Mouse (Mus musculus) embryo, embryonic 9.5 days (tissue): ENCODE results near the gene Rundc1.
"Not testable (repeated sequence)": the region's sequence is repeated elsewhere in the genome, so short reads cannot be mapped to it uniquely, and the experiment has no call there.

Experiments
- DNase-seq: peaks from one replicate; pipeline ENCODE4 v3.0.0-alpha.2; 2017; ENCODE audit errors: extremely low spot score

The Rundc1 gene

DNA sequence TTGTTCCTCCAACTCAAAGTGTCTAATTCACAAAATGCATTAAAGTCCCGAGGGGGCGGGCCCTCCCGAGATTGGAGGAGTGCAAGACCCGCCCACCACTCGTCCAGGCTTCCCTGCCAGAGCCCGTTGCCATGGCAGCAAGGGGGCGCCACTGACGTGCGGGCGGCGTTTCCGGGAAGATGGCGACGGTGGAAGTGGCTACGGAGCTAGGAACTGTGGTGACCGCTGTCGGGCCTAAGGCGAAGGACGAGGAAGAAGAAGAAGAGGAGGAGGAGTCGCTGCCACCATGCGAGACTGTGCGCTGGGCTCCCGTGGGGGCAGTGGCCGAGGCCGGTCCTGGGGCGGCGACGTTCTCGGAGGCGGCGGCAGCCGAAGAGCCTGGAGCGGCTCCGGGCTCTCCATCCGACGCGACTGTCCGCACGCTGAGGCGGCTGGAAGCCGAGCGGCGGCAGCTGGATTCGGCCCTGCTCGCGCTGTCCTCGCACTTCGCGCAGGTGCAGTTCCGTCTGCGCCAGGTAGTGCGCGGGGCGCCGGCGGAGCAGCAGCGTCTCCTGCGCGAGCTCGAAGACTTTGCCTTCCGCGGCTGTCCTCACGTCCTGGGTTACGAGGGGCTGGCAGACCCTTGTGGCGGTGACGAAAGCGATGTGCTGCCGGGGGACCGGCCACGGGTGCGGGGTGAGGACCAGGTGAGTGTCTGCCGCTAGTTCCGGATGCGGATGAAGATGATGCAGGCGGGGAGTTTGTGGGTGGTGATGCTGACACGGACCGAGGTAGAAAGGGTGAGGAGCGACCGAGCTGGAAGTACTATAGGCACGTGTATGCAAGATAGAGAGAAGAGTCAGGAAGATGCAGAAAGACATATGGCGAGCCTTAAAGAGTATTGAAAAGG, at the start of gene Rundc1, which contains the start of gene Ptges3l:
Gene Rundc1 (plus strand): TSS at position 161 of the 889 bp plus-strand sequence.
Gene Ptges3l (minus strand): TSS at position 409 of the 889 bp plus-strand sequence.
- peak; percentile 98 for DNase-seq

DNA sequence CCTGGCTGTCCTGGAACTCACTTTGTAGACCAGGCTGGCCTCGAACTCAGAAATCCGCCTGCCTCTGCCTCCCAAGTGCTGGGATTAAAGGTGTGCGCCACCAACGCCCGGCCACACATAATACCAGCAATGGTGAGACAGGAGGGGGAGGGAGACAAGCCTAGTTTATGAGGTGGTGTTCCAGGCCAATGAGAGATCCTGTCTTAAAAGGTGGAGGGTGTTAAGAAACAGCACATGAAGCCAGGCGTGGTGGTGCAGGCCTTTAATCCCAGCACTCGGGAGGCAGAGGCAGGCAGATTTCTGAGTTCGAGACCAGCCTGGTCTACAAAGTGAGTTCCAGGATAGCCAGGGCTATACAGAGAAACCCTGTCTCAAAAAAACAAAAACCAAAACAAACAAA, 46.7 kb upstream of the Rundc1 start:
- not testable (repeated sequence) for DNase-seq

DNA sequence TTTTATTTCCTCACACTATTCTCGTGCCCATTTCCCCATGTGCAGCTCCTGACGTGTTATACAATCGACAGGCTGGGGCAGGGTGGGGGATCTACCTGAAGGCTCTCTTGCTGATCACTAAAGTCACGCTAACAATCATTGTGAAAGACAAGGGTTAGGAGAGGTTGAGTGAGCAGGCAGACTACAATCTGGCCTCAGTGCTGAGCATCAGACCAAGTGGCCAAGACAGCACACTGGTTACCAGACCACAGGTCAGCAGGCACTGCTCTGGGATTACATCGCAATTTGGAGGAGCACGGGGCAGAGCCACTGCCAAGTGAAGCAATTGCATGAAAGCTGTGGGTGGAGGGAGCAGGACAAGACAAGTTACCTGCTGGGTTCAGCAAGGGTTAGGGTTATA, 46.0 kb upstream of the Rundc1 start:
- DNase-seq, result no peak

DNA sequence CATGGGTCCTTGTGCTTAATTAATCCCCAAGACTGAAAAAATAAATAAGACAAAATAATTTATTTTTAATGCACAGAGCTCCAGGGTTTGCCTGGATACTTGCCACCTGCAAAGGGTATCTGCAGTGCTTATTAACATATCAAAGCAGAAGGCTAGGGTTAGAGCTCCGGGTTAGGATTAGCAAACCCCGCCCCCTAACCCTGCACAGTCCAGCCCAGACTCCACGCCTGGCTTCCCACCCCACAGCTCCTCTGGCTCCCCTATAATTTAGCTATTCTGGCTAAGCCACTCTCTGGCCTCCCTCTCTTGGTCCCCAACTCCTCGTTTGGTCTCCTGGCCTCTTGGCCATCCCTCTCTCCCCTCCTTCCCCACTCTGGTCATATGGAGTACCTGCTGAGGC, 43.1 kb upstream of the Rundc1 start:
- peak; percentile 24 for DNase-seq

DNA sequence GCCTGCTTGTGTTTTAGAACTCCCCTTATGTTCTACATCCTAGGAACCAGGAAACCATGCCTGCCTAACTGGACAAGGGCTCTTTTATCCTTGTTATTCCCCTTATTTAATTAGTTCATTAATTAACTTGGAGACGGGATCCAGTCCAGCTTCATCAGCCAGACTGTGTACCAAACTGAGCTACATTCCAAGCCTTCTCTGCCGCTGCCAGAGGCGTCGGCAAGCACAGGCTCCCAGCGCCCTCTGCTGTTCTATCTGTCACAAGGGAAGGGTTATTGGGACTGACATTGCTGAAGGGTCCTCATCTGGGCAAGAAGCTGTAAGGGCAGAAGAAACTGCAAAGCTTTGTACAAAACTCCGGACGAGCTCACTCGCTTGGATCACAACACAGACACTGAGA, 29.8 kb upstream of the Rundc1 start:
- peak; percentile 74 for DNase-seq

DNA sequence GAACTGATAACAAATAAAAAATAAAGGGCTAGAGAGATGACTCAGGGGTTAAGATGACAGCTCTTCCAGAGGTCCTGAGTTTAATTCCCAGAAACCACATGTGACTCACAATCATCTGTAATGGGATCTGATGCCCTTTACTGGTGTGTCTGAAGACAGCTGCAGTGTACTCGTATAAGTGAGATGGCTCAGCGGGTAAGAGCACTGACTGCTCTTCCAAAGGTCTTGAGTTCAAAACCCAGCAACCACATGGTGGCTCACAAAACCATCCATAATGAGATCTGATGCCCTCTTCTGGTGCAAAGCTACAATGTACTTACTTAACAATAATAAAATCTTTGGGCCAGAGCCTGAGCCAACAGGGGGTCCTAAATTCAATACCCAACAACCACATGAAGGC, 9.6 kb upstream of the Rundc1 start:
- DNase-seq, result no peak

DNA sequence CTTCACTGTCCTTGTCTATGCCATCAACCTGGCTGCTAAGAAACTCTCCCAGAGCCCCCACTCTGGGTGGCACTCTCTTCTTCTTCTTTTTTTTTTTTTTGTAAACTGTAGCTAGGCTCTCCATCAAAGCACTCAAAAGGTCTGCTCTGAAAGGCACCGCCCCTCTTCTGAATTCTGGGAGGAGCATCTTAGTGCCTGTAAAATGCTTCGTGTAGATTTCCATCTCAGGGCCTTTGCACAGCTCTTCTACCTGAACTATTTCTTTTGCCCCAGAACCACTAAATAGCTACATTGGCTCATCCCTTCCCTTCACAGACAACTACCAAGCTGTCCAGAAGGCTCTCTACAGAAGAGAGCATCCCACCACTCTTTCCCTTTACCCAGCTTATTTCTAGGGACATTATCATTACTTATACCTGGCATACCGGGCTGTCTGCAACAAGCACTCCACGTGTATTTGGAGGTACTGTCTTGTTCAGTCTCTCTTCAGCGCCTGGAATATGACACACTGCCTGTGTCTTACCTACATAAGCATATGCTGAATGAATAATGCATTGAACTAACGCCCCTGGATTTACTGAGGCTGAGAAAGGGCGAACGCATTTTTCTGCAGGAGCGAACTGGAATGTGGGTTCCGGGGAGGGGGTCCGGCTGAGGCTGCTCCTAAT, 8.3 kb upstream of the Rundc1 start:
- DNase-seq, result no peak

DNA sequence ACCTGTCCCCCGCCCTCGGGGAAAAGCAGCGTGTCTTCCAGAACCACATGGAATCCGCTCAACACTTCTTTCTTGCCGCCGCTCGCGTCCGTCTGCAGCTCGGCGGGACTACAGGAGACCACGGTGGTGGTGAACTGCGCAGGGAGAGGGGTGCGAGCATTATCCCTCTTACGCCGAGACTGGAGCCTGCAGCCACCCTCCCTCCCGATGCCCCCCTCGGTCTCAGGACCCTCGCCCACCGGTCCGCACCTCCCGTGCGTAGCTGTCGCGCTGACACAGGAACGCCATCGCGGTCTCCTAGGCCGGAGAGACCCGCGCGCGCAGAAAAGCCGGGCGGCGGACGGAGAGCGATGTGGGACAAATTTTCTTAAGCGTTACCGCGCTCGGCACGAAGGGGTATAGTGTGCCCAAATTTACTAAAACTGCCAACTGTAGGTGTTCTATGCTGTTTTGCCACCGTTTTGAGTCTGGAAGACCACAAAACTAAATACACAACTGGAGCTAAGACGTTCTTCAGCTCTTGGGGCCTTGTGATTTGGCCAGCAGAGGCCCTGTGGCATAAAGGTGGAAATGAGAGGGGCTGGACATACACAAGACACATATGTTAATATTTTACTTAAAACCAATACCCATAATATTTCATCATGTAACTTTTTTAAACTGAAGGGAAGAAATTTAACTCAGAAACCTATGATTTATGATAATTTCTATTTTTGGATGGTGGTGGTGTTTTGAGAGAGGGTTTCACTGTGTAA, 7.6 kb upstream of the Rundc1 start, which contains the start of gene Aarsd1:
Gene Aarsd1 (minus strand): TSS at position 515 of the 755 bp plus-strand sequence.
- peak; percentile 89 for DNase-seq

DNA sequence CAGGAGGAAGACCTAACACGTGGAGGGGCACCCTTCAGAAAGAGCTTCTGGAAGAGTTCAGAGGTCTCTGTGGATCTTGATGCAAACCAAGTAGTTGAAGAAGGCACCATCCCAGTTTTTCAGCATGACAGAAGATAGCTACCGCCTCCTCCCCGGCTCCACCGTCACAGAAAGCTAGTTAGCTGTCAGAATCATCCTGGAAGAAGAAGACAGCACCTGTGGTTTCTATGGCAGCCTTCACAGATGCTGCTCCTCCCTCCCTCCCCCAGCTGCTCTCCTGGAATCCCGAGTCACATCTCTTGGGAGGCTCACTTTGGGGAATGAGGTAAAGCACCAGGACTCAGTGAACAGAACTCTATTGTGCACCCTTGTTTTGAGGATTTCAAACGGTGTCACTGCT, 5.9 kb upstream of the Rundc1 start:
- no peak for DNase-seq

DNA sequence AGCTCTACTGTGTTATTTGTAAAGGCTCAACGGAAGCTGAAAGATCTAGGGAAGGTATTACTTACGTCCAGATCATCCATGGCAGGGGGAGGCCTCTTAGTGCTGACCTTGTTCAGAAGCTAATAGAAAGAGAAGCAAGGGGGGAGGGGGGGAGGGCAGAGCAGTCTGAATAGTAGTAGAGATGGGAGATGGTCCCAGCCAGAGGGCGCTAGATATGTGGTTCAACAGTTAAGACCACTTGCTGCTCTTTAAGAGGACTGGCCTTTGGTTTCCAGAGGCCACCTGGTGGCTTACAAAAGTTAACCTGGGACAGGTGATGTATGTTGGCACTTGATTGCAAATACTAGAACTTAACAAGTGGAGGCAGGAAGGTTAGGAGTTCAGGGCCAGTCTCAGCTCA, 5.3 kb upstream of the Rundc1 start:
- no peak for DNase-seq

DNA sequence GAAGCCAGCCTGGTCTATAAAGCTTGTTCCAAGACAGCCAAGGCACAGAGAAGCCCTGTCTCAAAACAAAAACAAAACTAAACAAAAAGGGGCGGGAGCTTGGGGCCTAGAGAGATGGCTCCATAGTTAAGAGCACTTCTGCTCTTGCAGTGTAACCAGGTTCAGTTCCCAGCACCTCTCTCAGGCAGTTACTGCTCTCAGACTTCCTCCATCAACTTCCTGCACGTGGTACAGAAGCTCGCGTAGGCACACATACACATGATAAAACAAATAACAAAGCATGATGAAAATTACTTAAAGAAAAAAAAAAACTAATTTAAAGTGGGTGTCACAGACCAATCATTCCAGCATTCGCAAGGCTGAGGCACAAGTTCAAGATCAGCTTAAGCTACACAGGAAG, 4.7 kb upstream of the Rundc1 start:
- no peak for DNase-seq

DNA sequence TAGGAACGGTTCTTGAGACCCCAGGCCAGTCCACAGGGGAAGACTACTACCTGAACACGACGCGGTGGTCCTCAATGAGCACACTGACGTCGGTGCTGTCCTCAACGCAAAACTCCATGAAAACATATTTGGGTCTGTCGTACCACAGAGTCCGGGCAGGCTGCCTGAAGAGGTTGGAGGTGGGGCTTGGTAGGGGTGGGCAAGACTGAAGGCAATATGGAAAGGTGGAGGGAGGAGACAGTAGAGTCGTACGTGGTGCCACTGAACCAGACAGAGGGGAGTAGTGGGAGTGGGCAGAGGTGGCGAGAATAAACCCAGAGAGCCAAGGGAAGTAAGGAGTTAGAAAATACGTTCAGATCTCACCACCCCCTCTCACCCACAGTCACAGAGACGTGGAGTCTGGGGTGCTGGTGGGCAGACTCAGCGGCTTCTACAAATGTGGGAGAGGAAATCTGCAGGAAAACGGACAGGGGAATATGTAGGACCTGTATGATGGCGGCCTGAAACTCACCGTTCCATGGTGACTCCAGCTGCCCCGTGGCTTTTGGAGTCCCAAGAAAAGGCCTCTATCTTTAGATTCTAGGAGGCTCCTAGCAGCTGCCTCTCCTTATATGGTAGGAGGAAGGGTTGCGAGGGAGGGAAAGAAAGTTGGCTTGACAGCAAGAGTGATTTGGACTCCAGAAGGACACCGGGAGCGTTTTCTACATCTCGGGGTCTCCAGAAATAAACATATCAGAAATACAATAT, 607 bp upstream of the Rundc1 start, which contains the start of gene Gm27029:
Gene Gm27029 (minus strand): TSS at position 692 of the 747 bp plus-strand sequence.
- DNase-seq, result no peak

DNA sequence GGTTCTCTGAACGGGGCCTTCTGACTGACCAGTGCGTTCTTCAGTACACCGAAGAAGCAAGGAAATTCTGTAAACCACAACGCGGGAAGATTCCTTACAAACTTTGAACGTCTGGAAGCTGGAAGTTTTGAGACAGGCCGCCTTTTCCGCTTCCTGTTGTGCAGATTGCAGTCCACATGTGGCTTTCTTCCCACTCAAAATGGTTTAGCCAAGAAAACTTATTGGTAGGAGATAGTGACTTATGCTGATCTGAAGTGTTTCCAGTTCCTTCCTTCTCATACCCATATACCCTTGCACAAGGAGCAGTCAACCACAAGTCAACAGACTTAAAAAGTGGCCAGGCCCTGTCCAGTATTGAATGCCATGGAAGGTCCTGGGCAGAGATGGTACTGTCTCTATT, 1.3 kb downstream of the Rundc1 start:
- DNase-seq, result no peak

DNA sequence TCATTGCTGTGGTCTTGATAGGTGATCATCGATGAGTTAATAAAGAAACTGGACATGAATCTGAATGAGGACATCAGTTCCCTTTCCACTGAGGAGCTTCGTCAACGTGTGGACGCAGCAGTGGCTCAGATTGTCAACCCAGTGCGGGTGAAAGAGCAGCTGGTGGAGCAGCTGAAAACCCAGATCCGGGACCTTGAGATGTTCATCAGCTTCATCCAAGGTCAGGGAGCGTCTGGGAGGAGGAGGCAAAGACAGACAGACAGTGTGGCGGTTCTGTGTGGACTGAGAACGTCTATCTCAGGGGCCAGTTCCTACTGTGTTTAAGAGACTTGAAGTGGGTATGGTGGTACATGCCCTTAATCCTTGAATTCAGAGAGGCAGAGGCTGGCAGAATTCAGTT, 6.4 kb downstream of the Rundc1 start:
- DNase-seq, result no peak

DNA sequence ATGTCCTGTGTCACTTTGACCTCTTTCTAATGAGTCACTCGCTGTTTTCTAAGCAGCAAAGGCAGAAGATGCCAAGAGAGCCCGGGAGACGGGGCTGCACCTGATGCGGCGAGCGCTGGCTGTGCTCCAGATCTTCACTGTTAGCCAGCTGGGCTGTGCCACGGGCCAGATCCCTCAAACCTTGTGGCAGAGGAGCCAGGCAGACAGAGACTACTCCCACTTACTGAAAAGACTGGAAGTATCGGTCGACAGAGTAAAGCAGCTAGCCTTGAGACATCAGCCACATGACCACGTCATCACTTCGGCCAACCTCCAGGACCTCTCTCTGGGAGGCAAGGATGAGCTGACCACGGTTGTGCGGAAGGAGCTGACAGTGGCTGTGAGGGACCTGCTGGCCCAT, 8.5 kb downstream of the Rundc1 start:
- DNase-seq, result no peak

DNA sequence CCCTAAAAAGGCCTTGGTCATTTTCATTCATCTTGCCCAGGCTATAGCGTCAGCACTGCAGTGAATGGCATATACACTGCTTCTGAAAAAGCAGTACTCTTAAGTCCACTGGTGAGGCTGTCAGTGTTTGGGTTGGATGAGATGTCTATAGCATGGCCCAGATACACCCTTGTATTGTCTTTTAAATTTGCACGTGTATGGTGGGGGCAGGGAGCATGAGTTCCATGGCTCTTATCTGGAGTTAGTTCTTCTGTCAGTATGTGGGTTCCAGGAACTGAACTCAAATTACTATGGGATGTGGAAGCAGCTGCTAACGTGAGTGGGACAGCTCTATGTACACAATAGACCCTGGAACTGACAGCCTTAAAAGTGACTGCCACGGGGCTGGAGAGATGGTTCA, 10.9 kb downstream of the Rundc1 start:
- no peak for DNase-seq

DNA sequence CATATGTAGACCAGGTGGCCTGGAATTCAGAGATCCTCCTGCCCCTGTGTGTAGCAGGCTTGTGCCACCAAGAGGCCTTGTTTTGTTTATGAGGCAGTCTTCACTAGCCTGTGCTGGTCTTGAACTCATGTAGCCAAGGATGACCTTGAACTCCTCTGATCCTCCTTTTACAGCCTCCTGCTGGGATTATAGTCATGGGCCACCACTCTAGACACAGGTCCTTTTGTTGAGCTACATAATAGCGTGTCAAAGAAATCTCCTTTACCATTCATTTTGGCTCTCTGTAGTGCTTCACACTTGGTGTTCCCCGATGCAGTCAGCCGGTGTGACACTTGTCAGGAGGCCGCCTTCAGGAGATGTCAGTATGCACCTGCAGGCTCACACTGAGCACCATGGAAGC, 12.0 kb downstream of the Rundc1 start:
- no peak for DNase-seq

DNA sequence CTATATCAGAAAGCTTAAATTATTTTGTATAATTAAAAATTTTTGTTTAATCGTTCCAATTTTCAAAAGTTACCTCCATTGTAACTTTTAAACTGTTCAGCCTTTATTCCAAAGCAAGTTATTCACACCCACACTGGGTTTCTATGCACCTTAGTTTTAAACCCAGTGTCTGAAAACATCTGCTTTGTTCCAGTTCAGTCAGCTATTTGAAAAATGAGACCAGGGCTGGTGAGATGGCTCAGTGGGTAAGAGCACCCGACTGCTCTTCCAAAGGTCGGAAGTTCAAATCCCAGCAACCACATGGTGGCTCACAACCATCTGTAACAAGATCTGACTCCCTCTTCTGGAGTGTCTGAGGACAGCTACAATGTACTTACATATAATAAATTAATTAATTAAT, 13.1 kb downstream of the Rundc1 start:
- not testable (repeated sequence) for DNase-seq

DNA sequence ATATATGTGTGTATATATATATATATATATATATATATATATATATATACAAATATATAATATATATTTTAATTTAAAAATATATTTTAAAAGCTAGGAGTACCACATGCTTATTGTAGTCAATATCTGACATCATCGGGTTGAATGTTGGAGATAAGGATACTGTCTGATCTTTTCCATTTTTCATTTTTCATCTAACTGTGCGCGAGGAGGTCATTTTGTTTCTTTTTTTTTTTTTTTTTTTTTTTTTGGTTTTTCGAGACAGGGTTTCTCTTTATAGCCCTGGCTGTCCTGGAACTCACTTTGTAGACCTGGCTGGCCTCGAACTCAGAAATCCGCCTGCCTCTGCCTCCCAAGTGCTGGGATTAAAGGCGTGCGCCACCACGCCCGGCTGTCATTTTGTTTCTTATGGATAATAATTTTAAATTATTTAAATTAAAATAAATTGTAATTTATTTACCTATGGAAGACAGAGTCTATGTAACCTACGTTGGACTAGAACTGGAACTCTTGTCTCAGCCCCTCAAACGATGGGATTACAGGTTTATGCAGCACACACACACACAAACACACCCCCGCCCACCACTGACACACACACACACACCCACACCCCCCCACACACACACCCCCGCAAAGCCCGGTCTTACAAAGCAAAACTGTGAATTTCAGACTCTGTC, 16.7 kb downstream of the Rundc1 start:
- DNase-seq, result not testable (repeated sequence)

DNA sequence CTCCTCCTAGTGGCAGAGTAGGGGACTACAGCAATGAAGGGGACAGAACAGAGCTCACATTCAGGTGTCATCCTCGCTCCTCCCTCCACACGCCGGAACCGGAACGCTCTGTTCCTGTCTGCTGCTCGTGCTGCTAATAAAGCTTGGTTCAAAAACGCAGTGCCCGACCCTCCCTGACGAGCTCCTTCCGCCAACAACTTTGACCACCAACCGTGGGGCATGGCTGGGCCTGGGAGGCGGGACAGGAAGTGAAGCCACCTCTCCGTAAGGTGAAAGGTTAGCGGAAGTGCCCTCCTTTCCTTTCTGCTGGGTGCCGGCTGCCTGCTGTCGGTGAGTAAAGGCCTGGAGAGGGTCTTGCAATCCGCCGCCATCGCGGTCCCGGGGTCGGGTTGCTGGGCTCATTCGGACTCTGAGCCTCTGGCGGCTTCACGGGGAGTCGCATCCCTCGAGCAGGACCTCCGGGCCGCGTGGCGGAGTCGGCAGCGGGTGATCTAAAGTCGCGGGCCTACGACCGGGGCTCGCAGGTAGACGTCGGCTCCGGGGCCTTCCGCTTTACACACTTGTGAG, 17.3 kb downstream of the Rundc1 start, which contains the start of gene Rpl27:
Gene Rpl27 (plus strand): TSS at position 172 of the 567 bp plus-strand sequence.
- DNase-seq, result peak; percentile 98
